Mouse (Mus musculus) kidney, postnatal 0 days (tissue): ENCODE measurements around the gene Ttc33. TPM values are rescaled to one million over a fixed set of nuclear protein-coding genes. Genes with fewer than 3 reads are reported as not detected.

ENCODE experiments used
- ATAC-seq: fragments of 200-750 bp; cut with Nextera tagmentation; replicated peaks from 2 replicates; pipeline ENCODE4 v1.8.0; 2017; ENCODE audit warnings: low read depth, moderate number of reproducible peaks, moderate TSS enrichment, moderate library complexity; ENCODE audit not compliant: low FRiP score
- DNase-seq: peaks from one replicate; pipeline ENCODE4 v3.0.0-alpha.2; 2016; ENCODE audit warnings: low spot score
- H3K27ac ChIP-seq: fragments of 300-500 bp; sonication (generic); 2 replicates; pipeline ENCODE4 v1.5.1; 2014; ENCODE audit warnings: mild to moderate bottlenecking
- H3K27me3 ChIP-seq: fragments of 300-500 bp; sonication (generic); 2 replicates; pipeline ENCODE4 v1.6.1; 2014; ENCODE audit warnings: low read length, mixed read lengths; ENCODE audit not compliant: insufficient read depth
- H3K36me3 ChIP-seq: fragments of 300-500 bp; sonication (generic); 2 replicates; pipeline ENCODE4 v1.6.1; 2014; ENCODE audit warnings: low read length, mixed read lengths; ENCODE audit not compliant: insufficient read depth
- H3K4me1 ChIP-seq: fragments of 300-500 bp; sonication (generic); replicated peaks from 2 replicates; pipeline ENCODE4 v1.6.1; 2014; ENCODE audit warnings: antibody characterized with exemption, low read length, mixed read lengths; ENCODE audit not compliant: insufficient read depth
- H3K4me2 ChIP-seq: fragments of 300-500 bp; sonication (generic); 2 replicates; pipeline ENCODE4 v1.6.1; 2014; ENCODE audit warnings: mild to moderate bottlenecking, low read length, moderate library complexity, mixed read lengths
- H3K4me3 ChIP-seq: fragments of 300-500 bp; sonication (generic); replicated peaks from 2 replicates; pipeline ENCODE4 v1.5.1; 2014; ENCODE audit warnings: low read depth, low read length
- H3K9ac ChIP-seq: fragments of 300-500 bp; sonication (generic); 2 replicates; pipeline ENCODE4 v1.6.1; 2014; ENCODE audit warnings: low read depth, low read length
- H3K9me3 ChIP-seq: fragments of 300-500 bp; sonication (generic); replicated peaks from 2 replicates; pipeline ENCODE4 v1.6.1; 2016; ENCODE audit warnings: low read length, inconsistent platforms, mixed read lengths
- CTCF ChIP-seq: IDR thresholded peaks from 2 replicates; pipeline ENCODE4 v1.5.1; 2016; ENCODE audit warnings: antibody characterized with exemption, low read depth, mild to moderate bottlenecking, moderate library complexity
- WGBS: fragments of 180-500 bp; shearing (Covaris S2); extraction: QIAGEN DNeasy Blood & Tissue Kit; methylation state at CpG from one replicate; pipeline ENCODE4 v1.1.7; 2014; 5-methylcytosine and 5-hydroxymethylcytosine counted together
- polyA plus RNA-seq: library from polyadenylated mRNA; unstranded; fragments of >200 nt; fragmentation: Nextera tagmentation; extraction: Ambion mirVana; gene quantifications from 2 replicates; pipeline ENCODE4 v1.2.1, GENCODE M21; 2015

Gene Ttc33
- polyA plus RNA-seq, 1 experiment from 2014 or later = 45.9 TPM

- Histone ChIP-seq H3K9ac (peak overlapping the region; percentile 58), H3K9me3 (no peaks in the 10 kb centered on the region), H3K4me2 (peak overlapping the region; percentile 97), H3K4me1 (peaks cover 11% of the 10 kb centered on the region; the same call in 1 of the 2 replicates), H3K27ac (no peak overlapping the region), H3K27me3 (no peaks in the 10 kb centered on the region), H3K36me3 (no peaks in the 10 kb centered on the region), H3K4me3 (peak overlapping the region; percentile 64)
- TF ChIP-seq CTCF = no peak
- DNase-seq (peak; percentile 18), ATAC-seq (peak; percentile 15; the same call in 1 of the 2 replicates)
- WGBS = 5% methylated on average over 40 of the region's 40 CpGs
These were observed 58.0 kb downstream of the Ttc33 start for GRCm38 (mm10) chr15:5243036-5243958.

DNA sequence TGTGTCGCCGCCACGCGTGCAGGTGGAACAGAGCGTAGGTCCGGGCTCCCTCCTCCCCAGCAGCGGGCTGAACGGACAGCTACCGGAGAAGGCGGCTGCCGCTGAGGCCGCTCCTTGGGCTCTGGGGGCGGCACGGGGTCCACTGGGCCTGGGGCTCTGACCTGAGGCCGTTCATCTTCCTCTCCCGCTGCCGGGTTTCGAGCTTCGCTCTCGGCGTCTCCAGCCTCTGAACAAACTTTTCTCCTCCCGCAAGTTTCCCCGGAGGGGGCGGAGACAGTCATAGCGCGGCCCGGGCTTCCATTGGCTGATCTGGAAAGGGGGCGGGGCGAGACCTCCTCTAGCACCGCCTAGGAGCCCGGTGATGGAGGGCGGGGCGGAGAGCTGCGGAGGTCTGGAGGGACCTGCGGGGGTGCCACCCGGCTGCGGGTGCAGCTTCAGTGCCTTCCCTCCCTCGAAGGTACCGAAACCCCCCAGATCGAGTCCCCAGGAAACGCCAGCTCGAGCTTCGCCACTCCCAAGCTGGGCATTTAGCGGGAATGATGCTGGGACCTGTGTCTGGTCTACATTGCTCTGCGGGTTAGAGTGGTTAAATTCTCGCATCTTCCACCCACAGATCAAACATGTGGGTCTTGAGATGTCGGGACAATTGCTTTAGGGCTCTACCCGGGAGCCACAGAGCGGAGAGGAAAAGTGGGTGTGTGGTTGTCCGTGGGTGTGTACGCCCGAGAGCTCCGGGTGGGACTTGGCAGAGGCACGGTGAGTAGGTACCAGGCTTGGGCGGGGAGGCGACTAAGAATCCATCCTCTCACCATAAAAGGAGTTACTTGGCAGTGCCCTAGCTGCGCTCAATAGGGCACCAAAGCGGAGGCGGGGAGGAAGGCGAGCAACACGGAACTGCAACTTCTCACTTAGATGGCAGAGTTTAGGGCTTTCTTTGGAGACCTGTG lies 58.9 kb downstream of the Ttc33 start, which contains the start of gene Ptger4:
Gene Ptger4, minus strand, starts transcription at position 229 of the 947 bp plus-strand sequence.
- 1% methylated on average over 61 of the region's 61 CpGs for WGBS
- peaks cover 11% of the 10 kb centered on the region; the same call in 1 of the 2 replicates for H3K4me1 ChIP-seq
- H3K36me3 ChIP-seq = no peaks in the 10 kb centered on the region
- no peak for TF ChIP-seq CTCF
- no peaks in the 10 kb centered on the region for H3K27me3 ChIP-seq
- no peaks in the 10 kb centered on the region for H3K9me3 ChIP-seq
- DNase-seq (peak; percentile 96), ATAC-seq (peak; percentile 95)
- peak within 1 kb of the TSS; percentile 58 for H3K9ac ChIP-seq
- peak within 1 kb of the TSS; percentile 64 for H3K4me3 ChIP-seq
- H3K4me2 ChIP-seq = peak within 1 kb of the TSS; percentile 97
- no peak within 1 kb of the TSS for H3K27ac ChIP-seq

DNA sequence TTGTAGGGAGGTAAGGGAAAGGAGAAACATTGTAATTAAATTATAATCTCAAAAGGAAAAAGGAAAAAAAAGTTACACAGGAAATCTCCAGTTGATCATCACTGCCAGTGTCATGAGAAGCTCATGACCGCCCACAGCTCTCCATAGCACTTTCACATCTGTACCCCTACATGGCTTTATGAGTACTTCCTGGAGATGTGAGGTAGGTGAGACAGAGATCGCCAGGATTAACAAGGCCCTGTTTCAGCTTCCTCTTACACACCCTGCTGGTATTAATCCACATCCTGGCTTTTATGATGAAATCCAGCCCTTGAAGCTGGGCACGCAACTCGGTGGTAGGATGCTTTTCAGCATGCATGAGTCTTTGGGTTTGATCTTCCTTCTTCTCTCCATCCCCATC lies 64.9 kb downstream of the Ttc33 start:
- Histone ChIP-seq H3K4me3 (no peak overlapping the region), H3K9ac (no peak overlapping the region), H3K9me3 (no peaks in the 10 kb centered on the region), H3K4me1 (no peaks in the 10 kb centered on the region), H3K27ac (no peak overlapping the region), H3K36me3 (no peaks in the 10 kb centered on the region), H3K4me2 (no peak overlapping the region), H3K27me3 (no peaks in the 10 kb centered on the region)
- no peak for TF ChIP-seq CTCF
- ATAC-seq = no peak
- WGBS = 84% methylated on average over 4 of the region's 4 CpGs
- DNase-seq = no peak

DNA sequence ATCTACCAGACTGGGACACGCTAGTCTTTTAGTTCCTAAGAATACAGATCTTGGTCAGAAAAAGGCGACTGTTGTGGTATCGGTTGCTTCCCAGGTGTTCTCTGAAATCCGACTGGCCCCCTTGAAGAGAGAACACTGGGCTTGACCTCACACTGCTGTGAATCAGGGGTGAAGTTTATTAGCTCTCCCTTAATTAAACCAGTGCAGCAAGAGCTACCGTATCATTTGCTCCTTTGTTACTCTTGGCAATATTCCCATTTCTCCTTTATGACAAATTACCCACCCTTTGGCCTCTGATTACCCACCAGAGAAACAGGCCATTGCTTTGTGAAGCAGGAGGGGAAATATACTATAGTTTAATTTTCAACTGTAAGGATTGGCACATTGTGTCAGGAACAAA lies 74.9 kb downstream of the Ttc33 start:
- Histone ChIP-seq H3K27ac (no peak overlapping the region), H3K36me3 (no peaks in the 10 kb centered on the region), H3K9ac (no peak overlapping the region), H3K4me3 (no peak overlapping the region), H3K9me3 (no peaks in the 10 kb centered on the region), H3K4me1 (no peaks in the 10 kb centered on the region), H3K4me2 (no peak overlapping the region), H3K27me3 (no peaks in the 10 kb centered on the region)
- WGBS = 20% methylated on average over 5 of the region's 5 CpGs
- peak; percentile 45; the same call in 1 of the 2 replicates for ATAC-seq
- no peak for TF ChIP-seq CTCF
- DNase-seq = peak; percentile 73

- Histone ChIP-seq H3K4me3 (no peak overlapping the region), H3K9me3 (no peaks in the 10 kb centered on the region), H3K36me3 (no peaks in the 10 kb centered on the region), H3K27me3 (no peaks in the 10 kb centered on the region), H3K9ac (no peak overlapping the region), H3K4me1 (no peaks in the 10 kb centered on the region), H3K4me2 (no peak overlapping the region), H3K27ac (no peak overlapping the region)
- ATAC-seq (no peak), DNase-seq (no peak)
- WGBS = 70% methylated on average over 3 of the region's 3 CpGs
- TF ChIP-seq CTCF = no peak
These were observed 75.7 kb downstream of the Ttc33 start for GRCm38 (mm10) chr15:5261004-5261403.
